Mouse (Mus musculus) brain, embryonic 14.5 days (tissue): ENCODE data around the gene Brd2.
A peak's percentile ranks its signal among the peaks of the same experiment; 100 is the strongest.

Source experiments
- CTCF ChIP-seq: fragments of 200-500 bp; IDR thresholded peaks from 2 replicates; pipeline ENCODE4 v1.5.1; 2012; ENCODE audit warnings: inconsistent platforms, mild to moderate bottlenecking, moderate library complexity, borderline replicate concordance; ENCODE audit not compliant: insufficient read depth, insufficient read length; ENCODE audit errors: extremely low read depth
- POLR2A ChIP-seq: fragments of 200-500 bp; IDR thresholded peaks from 2 replicates; pipeline ENCODE4 v1.6.1; 2012; ENCODE audit warnings: mild to moderate bottlenecking, inconsistent platforms, borderline replicate concordance; ENCODE audit not compliant: poor library complexity, insufficient read depth, insufficient read length, severe bottlenecking; ENCODE audit errors: extremely low read depth

- TF ChIP-seq POLR2A (no peak), CTCF (0 out of 2 replicates have a peak, but pooled peaks have one; percentile 24)
Measured at GRCm38 (mm10) chr17:34090923-34091322, 31.5 kb downstream of the Brd2 start.
